Mouse (Mus musculus) E14TG2a.4 (cell line): Measurements from ENCODE around the gene Cyp2j9.

Experiments
- H3K27me3 ChIP-seq: 2 replicates; pipeline ENCODE4 v1.6.1; 2014; ENCODE audit warnings: low read length, control low read depth; ENCODE audit not compliant: insufficient read depth
- H3K36me3 ChIP-seq: 2 replicates; pipeline ENCODE4 v1.6.1; 2014; ENCODE audit warnings: low read length, control low read depth; ENCODE audit not compliant: insufficient read depth
- H3K4me1 ChIP-seq: replicated peaks from 2 replicates; pipeline ENCODE4 v1.6.1; 2014; ENCODE audit warnings: low read depth, low read length, control low read depth
- H3K4me3 ChIP-seq: replicated peaks from 2 replicates; pipeline ENCODE4 v1.5.1; 2014; ENCODE audit warnings: mild to moderate bottlenecking, low read length
- H3K9me3 ChIP-seq: 2 replicates; pipeline ENCODE4 v1.6.1; 2014; ENCODE audit warnings: low read length, control low read depth
- CTCF ChIP-seq: conservative IDR thresholded peaks from 2 replicates; pipeline ENCODE4 v1.5.1; 2014; ENCODE audit warnings: low read length
- NANOG ChIP-seq: IDR thresholded peaks from 2 replicates; pipeline ENCODE4 v1.6.1; 2014; ENCODE audit warnings: borderline replicate concordance, low read length, mixed read lengths
- POU5F1 ChIP-seq: IDR thresholded peaks from 2 replicates; pipeline ENCODE4 v1.6.1; 2014; ENCODE audit warnings: low read length, borderline replicate concordance

Gene Cyp2j9

GRCm38 (mm10) chr4:96565808-96566207, 25.6 kb downstream of the Cyp2j9 start:
- no peaks in the 10 kb centered on the region for H3K36me3 ChIP-seq
- H3K9me3 ChIP-seq, result no peaks in the 10 kb centered on the region
- H3K4me1 ChIP-seq, result no peaks in the 10 kb centered on the region
- TF ChIP-seq CTCF (no peak), NANOG (no peak), POU5F1 (no peak)
- no peaks in the 10 kb centered on the region for H3K27me3 ChIP-seq
- no peak overlapping the region for H3K4me3 ChIP-seq

- Histone ChIP-seq H3K27me3 (no peaks in the 10 kb centered on the region), H3K36me3 (no peaks in the 10 kb centered on the region), H3K4me3 (no peak overlapping the region), H3K4me1 (no peaks in the 10 kb centered on the region), H3K9me3 (no peaks in the 10 kb centered on the region)
- TF ChIP-seq CTCF (no peak), NANOG (no peak), POU5F1 (no peak)
Observed at GRCm38 (mm10) chr4:96560464-96560863, 30.9 kb downstream of the Cyp2j9 start.

- H3K27me3 ChIP-seq, result no peaks in the 10 kb centered on the region
- no peaks in the 10 kb centered on the region for H3K9me3 ChIP-seq
- H3K4me1 ChIP-seq, result no peaks in the 10 kb centered on the region
- TF ChIP-seq CTCF (no peak), POU5F1 (no peak), NANOG (no peak)
- no peak overlapping the region for H3K4me3 ChIP-seq
- H3K36me3 ChIP-seq, result no peaks in the 10 kb centered on the region
Observed at GRCm38 (mm10) chr4:96559781-96560180, 31.6 kb downstream of the Cyp2j9 start.

- Histone ChIP-seq H3K27me3 (no peaks in the 10 kb centered on the region), H3K4me1 (peaks cover 10% of the 10 kb centered on the region), H3K9me3 (no peaks in the 10 kb centered on the region), H3K4me3 (peak within 1 kb of the TSS; percentile 76), H3K36me3 (no peaks in the 10 kb centered on the region)
- TF ChIP-seq NANOG (no peak), CTCF (no peak), POU5F1 (no peak)
Observed at GRCm38 (mm10) chr4:96553133-96553819, 38.1 kb downstream of the Cyp2j9 start, which contains the start of gene Cyp2j6. Gene Cyp2j6, minus strand, starts transcription at chr4:96553661.

- Histone ChIP-seq H3K27me3 (no peaks in the 10 kb centered on the region), H3K9me3 (no peaks in the 10 kb centered on the region), H3K4me3 (no peak overlapping the region), H3K4me1 (peaks cover 10% of the 10 kb centered on the region), H3K36me3 (no peaks in the 10 kb centered on the region)
- TF ChIP-seq POU5F1 (no peak), NANOG (no peak), CTCF (no peak)
Observed at GRCm38 (mm10) chr4:96551619-96552018, 39.8 kb downstream of the Cyp2j9 start.

GRCm38 (mm10) chr4:96545976-96546375, 45.4 kb downstream of the Cyp2j9 start:
- Histone ChIP-seq H3K27me3 (no peaks in the 10 kb centered on the region), H3K9me3 (peaks cover 4% of the 10 kb centered on the region; the same call in 1 of the 2 replicates), H3K4me1 (no peaks in the 10 kb centered on the region), H3K36me3 (no peaks in the 10 kb centered on the region), H3K4me3 (no peak overlapping the region)
- no peak for TF ChIP-seq CTCF
- TF ChIP-seq NANOG, result no peak
- no peak for TF ChIP-seq POU5F1

GRCm38 (mm10) chr4:96525772-96526171, 65.6 kb downstream of the Cyp2j9 start:
- TF ChIP-seq CTCF (peak; percentile 20; the same call in 1 of the 2 replicates), NANOG (no peak)
- Histone ChIP-seq H3K36me3 (no peaks in the 10 kb centered on the region), H3K4me3 (no peak overlapping the region), H3K27me3 (no peaks in the 10 kb centered on the region), H3K4me1 (no peaks in the 10 kb centered on the region), H3K9me3 (no peaks in the 10 kb centered on the region)

- Histone ChIP-seq H3K9me3 (no peaks in the 10 kb centered on the region), H3K4me1 (no peaks in the 10 kb centered on the region), H3K27me3 (no peaks in the 10 kb centered on the region), H3K36me3 (no peaks in the 10 kb centered on the region), H3K4me3 (no peak overlapping the region)
- TF ChIP-seq POU5F1, result no peak
- TF ChIP-seq CTCF, result no peak
- TF ChIP-seq NANOG, result no peak
Observed at GRCm38 (mm10) chr4:96522256-96522655, 69.1 kb downstream of the Cyp2j9 start.
